Mouse (Mus musculus): ENCODE data around the gene Trp53i13.

DNA sequence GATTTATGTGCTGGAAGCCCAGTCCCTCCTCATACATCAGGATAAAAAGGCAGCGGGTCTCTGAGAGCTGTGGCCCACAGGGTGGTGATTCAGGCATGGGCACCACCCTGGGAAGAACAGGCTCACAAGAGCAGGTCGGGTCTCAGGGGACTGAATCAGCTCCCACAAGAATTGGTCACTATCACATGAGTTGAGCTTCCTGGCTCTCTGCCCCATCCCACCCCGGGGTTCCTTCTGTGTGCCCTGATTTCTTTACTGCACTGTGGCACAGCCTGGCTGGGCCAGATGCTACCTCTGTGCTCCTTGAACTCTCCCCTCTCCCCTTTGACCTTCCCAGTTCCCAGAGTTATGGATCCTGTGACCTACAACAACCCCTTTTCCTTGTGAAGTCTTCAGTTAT is 32.7 kb downstream of the Trp53i13 start:
- TF ChIP-seq CTCF (IDR thresholded peaks at IDR 0.05; ENCODE audit: borderline replicate concordance, insufficient read depth, low read length) (no peak), POLR2A (IDR thresholded peaks at IDR 0.05; ENCODE audit: low read depth, low read length) (no peak)
